Mouse (Mus musculus) heart, adult 2 months (tissue): ENCODE measurements around the gene Gm26992.

ENCODE experiments used
- CTCF ChIP-seq: fragments of 200-600 bp; IDR thresholded peaks from 2 replicates; pipeline ENCODE4 v1.8.1; 2022; ENCODE audit warnings: antibody characterized with exemption, mild to moderate bottlenecking, moderate library complexity
- EP300 ChIP-seq: fragments of 200-500 bp; IDR thresholded peaks from 2 replicates; pipeline ENCODE4 v1.6.1; 2011; ENCODE audit warnings: low read depth, low read length, control low read depth; ENCODE audit not compliant: insufficient read depth
- POLR2A ChIP-seq: fragments of 200-500 bp; IDR thresholded peaks from 2 replicates; pipeline ENCODE4 v1.6.1; 2011; ENCODE audit warnings: mild to moderate bottlenecking, low read depth, low read length, control low read depth; ENCODE audit not compliant: insufficient read depth

DNA sequence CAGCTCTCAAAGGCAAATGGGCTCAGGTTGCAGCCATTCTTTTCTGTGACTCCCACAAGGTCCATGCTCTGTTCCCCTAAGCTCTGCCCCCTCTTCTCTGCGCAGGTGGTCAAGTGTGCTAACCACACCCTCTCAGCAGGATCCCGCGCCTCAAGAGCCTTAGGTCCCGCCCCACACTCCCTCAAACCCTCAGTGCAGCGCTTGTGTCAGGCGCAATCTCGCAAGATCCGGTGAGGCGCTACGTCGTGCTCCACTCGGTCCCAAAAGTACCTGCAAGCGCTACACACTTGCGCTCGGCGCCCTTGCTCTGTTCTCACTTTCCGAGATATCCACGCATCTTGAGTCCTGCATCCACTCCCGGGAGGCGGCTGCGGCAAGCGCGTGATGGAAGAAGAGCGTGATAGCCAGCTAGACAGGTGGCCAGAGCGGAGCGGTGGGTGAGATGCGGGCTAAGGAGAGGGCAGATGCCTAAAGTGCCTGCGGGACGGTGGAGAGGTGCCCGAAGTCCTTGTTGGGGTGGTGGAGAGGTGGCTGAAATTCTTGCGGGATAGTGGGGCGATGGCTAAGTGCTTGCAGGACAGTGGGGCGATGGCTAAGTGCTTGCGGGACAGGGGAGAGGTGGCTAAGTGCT is 25.8 kb downstream of the Gm26992 start:
- TF ChIP-seq POLR2A, result no peak
- no peak for TF ChIP-seq CTCF
- TF ChIP-seq EP300, result no peak
